Mouse (Mus musculus) small intestine, adult 2 months (tissue): Measurements from ENCODE around the gene Hist1h4h. TPM values are rescaled to one million over a fixed set of nuclear protein-coding genes. Genes with fewer than 3 reads are reported as not detected.
"Not testable (repeated sequence)": the region's sequence is repeated elsewhere in the genome, so short reads cannot be mapped to it uniquely, and the experiment has no call there.

ENCODE experiments used
- H3K27ac ChIP-seq: fragments of 200-500 bp; 2 replicates; pipeline ENCODE4 v1.5.1; 2012; ENCODE audit warnings: low read depth, low read length, control low read depth, inconsistent platforms; ENCODE audit not compliant: insufficient read depth
- H3K27me3 ChIP-seq: fragments of 200-500 bp; 2 replicates; pipeline ENCODE4 v1.6.1; 2012; ENCODE audit warnings: mild to moderate bottlenecking, moderate library complexity, low read length, inconsistent platforms; ENCODE audit not compliant: control insufficient read depth, insufficient read depth
- H3K36me3 ChIP-seq: fragments of 200-500 bp; 2 replicates; pipeline ENCODE4 v1.6.1; 2012; ENCODE audit warnings: mild to moderate bottlenecking, low read length, control low read depth, inconsistent platforms; ENCODE audit not compliant: control insufficient read depth, insufficient read depth
- H3K4me1 ChIP-seq: fragments of 200-500 bp; 2 replicates; pipeline ENCODE4 v1.6.1; 2012; ENCODE audit warnings: low read length, inconsistent platforms, mixed read lengths; ENCODE audit not compliant: control insufficient read depth, insufficient read depth, insufficient read length
- H3K4me3 ChIP-seq: fragments of 200-500 bp; 2 replicates; pipeline ENCODE4 v1.5.1; 2012; ENCODE audit warnings: low read depth, mild to moderate bottlenecking, control low read depth, inconsistent platforms, low read length, moderate library complexity
- CTCF ChIP-seq: fragments of 200-500 bp; IDR thresholded peaks from 2 replicates; pipeline ENCODE4 v1.5.1; 2012; ENCODE audit warnings: low read depth, mild to moderate bottlenecking, control low read depth, inconsistent platforms, low read length, moderate library complexity, mixed read lengths; ENCODE audit not compliant: insufficient replicate concordance, insufficient read length; ENCODE audit errors: extremely low read depth
- POLR2A ChIP-seq: fragments of 200-500 bp; IDR thresholded peaks from 2 replicates; pipeline ENCODE4 v1.6.1; 2012; ENCODE audit warnings: low read depth, mild to moderate bottlenecking, control low read depth, inconsistent platforms, low read length, moderate library complexity
- WGBS: fragments of 180-500 bp; shearing (Covaris S2); methylation state at CpG from one replicate; pipeline ENCODE4 v1.1.7; 2018; 5-methylcytosine and 5-hydroxymethylcytosine counted together
- polyA plus RNA-seq: library from polyadenylated mRNA; depleted of rRNA; stranded (reverse); fragments of >200 nt; gene quantifications from 2 replicates; pipeline ENCODE4 v1.2.3, GENCODE M21; 2012

The Hist1h4h gene
- polyA plus RNA-seq, 1 experiment, result 39.6 TPM

- H3K4me1 ChIP-seq, result peaks cover 3% of the 10 kb centered on the region; the same call in 1 of the 2 replicates
- 21% methylated on average over 2 of the region's 2 CpGs for WGBS
- no peak overlapping the region for H3K4me3 ChIP-seq
- no peak for TF ChIP-seq CTCF
- no peak for TF ChIP-seq POLR2A
- H3K27ac ChIP-seq, result no peak overlapping the region
- no peaks in the 10 kb centered on the region for H3K27me3 ChIP-seq
- no peaks in the 10 kb centered on the region for H3K36me3 ChIP-seq
Observed at GRCm38 (mm10) chr13:23529480-23530165, 1.2 kb upstream of the Hist1h4h start.

- under 1% methylated on average over 20 of the region's 20 CpGs for WGBS
- peaks cover 4% of the 10 kb centered on the region; the same call in 1 of the 2 replicates for H3K4me1 ChIP-seq
- peak overlapping the region; percentile 99 for H3K27ac ChIP-seq
- peak overlapping the region; percentile 66 for H3K4me3 ChIP-seq
- no peak for TF ChIP-seq POLR2A
- no peak for TF ChIP-seq CTCF
- no peaks in the 10 kb centered on the region for H3K36me3 ChIP-seq
- no peaks in the 10 kb centered on the region for H3K27me3 ChIP-seq
Observed at GRCm38 (mm10) chr13:23530181-23530900, 509 bp upstream of the Hist1h4h start.

- Histone ChIP-seq H3K27me3 (no peaks in the 10 kb centered on the region), H3K4me1 (peaks cover 5% of the 10 kb centered on the region; the same call in 1 of the 2 replicates), H3K27ac (peak overlapping the region; percentile 99; the same call in 1 of the 2 replicates), H3K4me3 (no peak overlapping the region), H3K36me3 (no peaks in the 10 kb centered on the region)
- TF ChIP-seq CTCF (no peak), POLR2A (no peak)
- 12% methylated on average over 9 of the region's 9 CpGs for WGBS
Observed at GRCm38 (mm10) chr13:23532262-23533075, 1.6 kb downstream of the Hist1h4h start.

GRCm38 (mm10) chr13:23533560-23534367, 2.9 kb downstream of the Hist1h4h start, which contains the start of gene Hist1h2af:
Gene Hist1h2af, plus strand, starts transcription at chr13:23533906.
- H3K4me3 ChIP-seq, result peak within 1 kb of the TSS; percentile 53
- peak within 1 kb of the TSS; percentile 85 for H3K27ac ChIP-seq
- H3K36me3 ChIP-seq, H3K4me1 ChIP-seq, H3K27me3 ChIP-seq: not testable (repeated sequence)
- under 1% methylated on average over 28 of the region's 53 CpGs for WGBS

- H3K4me3 ChIP-seq, result no peak overlapping the region; the same call in 1 of the 2 replicates
- no peaks in the 10 kb centered on the region for H3K36me3 ChIP-seq
- H3K27me3 ChIP-seq, result no peaks in the 10 kb centered on the region
- H3K4me1 ChIP-seq, result peaks cover 5% of the 10 kb centered on the region; the same call in 1 of the 2 replicates
- H3K27ac ChIP-seq, result peak overlapping the region; percentile 85
- TF ChIP-seq POLR2A, result no peak
- no peak for TF ChIP-seq CTCF
- under 1% methylated on average over 15 of the region's 15 CpGs for WGBS
Observed at GRCm38 (mm10) chr13:23534368-23535131, 3.7 kb downstream of the Hist1h4h start.
